Mouse (Mus musculus): Measurements from ENCODE around the gene Cttn.

DNA sequence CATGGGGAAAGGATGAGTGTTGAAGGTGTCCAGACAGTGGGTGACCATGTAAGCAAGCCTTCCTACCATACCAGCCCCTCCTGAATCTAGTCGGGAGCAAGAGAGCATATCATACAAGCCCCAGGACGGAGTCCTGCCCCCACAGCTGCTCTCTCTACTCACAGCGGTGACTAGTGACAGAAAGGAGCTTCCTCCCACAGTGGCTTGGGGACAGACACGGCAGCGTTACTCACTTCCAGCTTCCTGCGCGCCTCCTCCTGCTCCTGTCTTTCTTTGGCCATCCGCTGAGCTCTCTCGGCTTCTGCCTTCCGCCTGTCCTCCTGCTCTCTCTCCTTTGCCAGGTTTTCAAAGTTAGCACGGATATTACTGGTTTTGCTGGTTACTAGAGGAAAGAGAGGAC lies 29.3 kb downstream of the Cttn start:
- TF ChIP-seq GATA1 (IDR thresholded peaks at IDR 0.05; ENCODE audit: borderline replicate concordance, low read length) (no peak), FLI1 (IDR thresholded peaks at IDR 0.05; ENCODE audit: low read length) (no peak)
